Mouse (Mus musculus): ENCODE results near the gene Arhgap10.

GRCm38 (mm10) chr8:77215191-77215590 lies 302.6 kb downstream of the Arhgap10 start:
- no peak for TF ChIP-seq TAL1 (IDR thresholded peaks at IDR 0.05; ENCODE audit: low read length)
- TF ChIP-seq GATA1 (IDR thresholded peaks at IDR 0.05; ENCODE audit: low read length): no peak
